Mouse (Mus musculus): ENCODE data around the gene Syt7. TPM values are rescaled to one million over a fixed set of nuclear protein-coding genes. Genes with fewer than 3 reads are reported as not detected.

Syt7 gene
- polyA plus RNA-seq, 1 experiment: 10.5 TPM

DNA sequence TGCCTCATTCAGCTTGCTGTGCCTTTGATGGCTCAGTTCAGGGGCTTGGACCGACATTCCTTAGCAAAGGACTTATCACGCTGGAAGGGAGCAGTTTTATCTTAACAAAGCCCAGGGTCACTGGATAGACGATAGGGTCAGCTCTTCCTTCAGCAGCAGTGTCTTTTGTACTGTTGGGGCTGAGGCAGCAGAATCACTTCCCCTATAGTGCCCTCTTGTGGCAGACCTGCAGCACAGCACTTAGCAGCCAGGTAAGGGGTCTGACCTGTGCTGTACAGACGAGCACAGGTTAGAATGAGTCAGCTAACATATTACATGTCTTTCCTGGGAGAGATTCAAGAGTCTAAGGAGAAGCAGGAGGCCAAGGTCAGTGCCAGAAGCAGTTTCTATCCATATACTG, 113.7 kb downstream of the Syt7 start:
- Histone ChIP-seq H3K4me3 (ENCODE audit: low read depth, low read length) (no peak overlapping the region), H3K4me1 (ENCODE audit: control insufficient read depth, insufficient read depth, insufficient read length, low read length) (no peaks in the 10 kb centered on the region), H3K27me3 (ENCODE audit: control insufficient read depth, insufficient read depth, low read length) (no peaks in the 10 kb centered on the region), H3K27ac (ENCODE audit: insufficient read depth, low read depth, low read length) (no peak overlapping the region), H3K36me3 (ENCODE audit: control insufficient read depth, insufficient read depth, low read length) (peaks cover 40% of the 10 kb centered on the region)
- 9% methylated on average over 4 of the region's 4 CpGs for WGBS
- TF ChIP-seq CTCF (IDR thresholded peaks at IDR 0.05; ENCODE audit: extremely low read depth, insufficient read length, insufficient replicate concordance, low read depth, low read length) (peak; percentile 95; the same call in 1 of the 2 replicates), POLR2A (IDR thresholded peaks at IDR 0.05; ENCODE audit: low read depth, low read length) (no peak)

Other genes starting within 250 kb of the Syt7 start
- gene Fads1, start 206.2 kb upstream of the Syt7 start, polyA plus RNA-seq (2012; rRNA removed): 8.5 and 11.6 TPM in 2 replicates
- gene Tmem258, start 185.1 kb upstream of the Syt7 start, polyA plus RNA-seq (2012; rRNA removed): 41.1 and 67.1 TPM in 2 replicates
- gene Fen1, start 184.9 kb upstream of the Syt7 start, polyA plus RNA-seq (2012; rRNA removed): 8.3 and 13.1 TPM in 2 replicates
- 58.3 and 65.5 TPM in 2 replicates for gene Myrf, start 148.3 kb upstream of the Syt7 start, polyA plus RNA-seq (2012; rRNA removed)
- gene Dagla, start 84.2 kb upstream of the Syt7 start, polyA plus RNA-seq (2012; rRNA removed): 5.6 and 8.7 TPM in 2 replicates
- 5.5 and 5.9 TPM in 2 replicates for gene Lrrc10b, start 68.4 kb downstream of the Syt7 start, polyA plus RNA-seq (2012; rRNA removed)
- 0.41 and 0.87 TPM in 2 replicates for gene Ppp1r32, start 93.8 kb downstream of the Syt7 start, polyA plus RNA-seq (2012; rRNA removed)
- gene Cpsf7, start 136.2 kb downstream of the Syt7 start, polyA plus RNA-seq (2012; rRNA removed): 11.1 and 24.9 TPM in 2 replicates
- 10.3 and 17.1 TPM in 2 replicates for gene Sdhaf2, start 137.1 kb downstream of the Syt7 start, polyA plus RNA-seq (2012; rRNA removed)
- gene Tmem216, start 167.1 kb downstream of the Syt7 start, polyA plus RNA-seq (2012; rRNA removed): 3.2 and 3.7 TPM in 2 replicates
- 18.1 and 31.6 TPM in 2 replicates for gene Cyb561a3, start 188.1 kb downstream of the Syt7 start, polyA plus RNA-seq (2012; rRNA removed)
- gene Tmem138, start 188.3 kb downstream of the Syt7 start, polyA plus RNA-seq (2012; rRNA removed): 3.1 and 3.4 TPM in 2 replicates
- 37.7 and 57.2 TPM in 2 replicates for gene Ddb1, start 216.2 kb downstream of the Syt7 start, polyA plus RNA-seq (2012; rRNA removed)
- gene Tkfc, start 216.6 kb downstream of the Syt7 start, polyA plus RNA-seq (2012; rRNA removed): 124 and 224 TPM in 2 replicates
- 5.5 and 11.3 TPM in 2 replicates for gene Vwce, start 245.1 kb downstream of the Syt7 start, polyA plus RNA-seq (2012; rRNA removed)

All from small intestine, adult 2 months (tissue).